Mouse (Mus musculus) spleen, postnatal 0 days (tissue): ENCODE measurements around the gene Ccdc70. TPM values are rescaled to one million over a fixed set of nuclear protein-coding genes. Genes with fewer than 3 reads are reported as not detected.

Source experiments
- polyA plus RNA-seq: library from polyadenylated mRNA; unstranded; fragments of >200 nt; fragmentation: Nextera tagmentation; extraction: Ambion mirVana; gene quantifications from 2 replicates; pipeline ENCODE4 v1.2.1, GENCODE M21; 2015

The Ccdc70 gene
- polyA plus RNA-seq = not detected in 2 replicates

GRCm38 (mm10) chr8:21969475-21969874 is at the start of gene Ccdc70:
Gene Ccdc70, plus strand, starts transcription at chr8:21969775.

GRCm38 (mm10) chr8:21932610-21933009 is 37.0 kb upstream of the Ccdc70 start, which contains the start of gene Defb15:
Gene Defb15, minus strand, starts transcription at chr8:21932710.

GRCm38 (mm10) chr8:21938052-21938451 is 31.5 kb upstream of the Ccdc70 start, which contains the start of gene Defb35:
Gene Defb35, plus strand, starts transcription at chr8:21938352.

GRCm38 (mm10) chr8:21946462-21946861 is 23.1 kb upstream of the Ccdc70 start, which contains the start of gene Defb13:
Gene Defb13, plus strand, starts transcription at chr8:21946762.

GRCm38 (mm10) chr8:21958414-21958813 is 11.2 kb upstream of the Ccdc70 start, which contains the start of gene Fam90a1a:
Gene Fam90a1a, plus strand, starts transcription at chr8:21958714.

Other genes starting within 250 kb of the Ccdc70 start
- gene Defa24, start 235.3 kb upstream of the Ccdc70 start, polyA plus RNA-seq = not detected in 2 replicates
- gene Defb50, start 146.2 kb upstream of the Ccdc70 start, polyA plus RNA-seq = not detected in 2 replicates
- gene Defb2, start 129.8 kb upstream of the Ccdc70 start, polyA plus RNA-seq = not detected in 2 replicates
- not detected in 2 replicates for gene Defb10, start 110.9 kb upstream of the Ccdc70 start, polyA plus RNA-seq
- gene Defb9, start 84.4 kb upstream of the Ccdc70 start, polyA plus RNA-seq = not detected in 2 replicates
- gene Defb11, start 63.4 kb upstream of the Ccdc70 start, polyA plus RNA-seq = not detected in 2 replicates
- gene Defb15, start 37.1 kb upstream of the Ccdc70 start, polyA plus RNA-seq = not detected in 2 replicates
- not detected in 2 replicates for gene Defb35, start 31.4 kb upstream of the Ccdc70 start, polyA plus RNA-seq
- not detected in 2 replicates for gene Defb13, start 23.0 kb upstream of the Ccdc70 start, polyA plus RNA-seq
- not detected in 2 replicates for gene Fam90a1a, start 11.1 kb upstream of the Ccdc70 start, polyA plus RNA-seq
- 10.5 TPM in 2 replicates for gene Atp7b, start 90.5 kb downstream of the Ccdc70 start, polyA plus RNA-seq
- 7.8 and 8.0 TPM in 2 replicates for gene Alg11, start 90.9 kb downstream of the Ccdc70 start, polyA plus RNA-seq
- gene Nek5, start 155.3 kb downstream of the Ccdc70 start, polyA plus RNA-seq = 0.13 and 0.25 TPM in 2 replicates
- gene Nek3, start 196.7 kb downstream of the Ccdc70 start, polyA plus RNA-seq = 2.3 and 2.8 TPM in 2 replicates
- gene Ckap2, start 216.0 kb downstream of the Ccdc70 start, polyA plus RNA-seq = 32.9 and 33.9 TPM in 2 replicates
- 16.0 and 17.5 TPM in 2 replicates for gene Vps36, start 223.0 kb downstream of the Ccdc70 start, polyA plus RNA-seq